Mouse (Mus musculus): Measurements from ENCODE around the gene Spg11.
"Not testable (repeated sequence)": the region's sequence is repeated elsewhere in the genome, so short reads cannot be mapped to it uniquely, and the experiment has no call there.

Gene Spg11

DNA sequence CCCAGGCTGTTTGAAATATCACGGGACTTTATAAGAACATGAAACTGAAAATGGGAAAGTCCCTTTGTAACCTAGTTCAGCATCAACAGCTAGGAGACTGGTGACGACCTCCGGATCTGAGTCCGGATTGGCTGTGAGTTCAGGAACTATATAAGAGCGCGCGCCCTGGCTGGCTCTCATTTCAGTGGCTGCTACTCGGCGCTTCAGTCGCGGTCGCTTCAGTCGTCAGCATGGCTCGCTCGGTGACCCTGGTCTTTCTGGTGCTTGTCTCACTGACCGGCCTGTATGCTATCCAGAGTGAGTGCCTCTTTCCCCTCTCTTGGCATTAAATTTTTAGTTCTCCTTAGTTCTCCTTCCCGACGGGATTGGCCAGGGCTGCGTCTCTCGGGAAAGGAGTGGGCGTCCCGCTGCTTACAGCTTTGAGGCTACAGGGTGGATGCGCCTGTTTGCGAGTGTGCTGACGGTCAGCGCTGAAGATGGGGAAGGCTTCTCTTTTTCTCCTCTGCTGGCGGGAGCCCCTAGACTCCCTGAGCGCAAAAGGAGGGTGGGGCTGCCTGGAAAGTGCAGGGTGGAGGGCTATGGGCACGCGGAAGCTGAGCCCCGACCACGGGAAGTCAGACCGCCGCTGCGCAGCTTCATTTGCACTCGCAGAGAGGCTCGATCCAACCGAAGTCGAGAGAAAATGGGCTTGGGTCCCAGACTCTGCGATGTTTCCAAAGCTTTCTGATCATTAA is 29.5 kb upstream of the Spg11 start, which contains the start of gene B2m:
B2m (plus strand) TSS at position 179 of the 734 bp plus-strand sequence.
- in situ Hi-C loops (cut with MboI; ENCODE audit: unreplicated experiment in 2 of 2), result no loop called here

DNA sequence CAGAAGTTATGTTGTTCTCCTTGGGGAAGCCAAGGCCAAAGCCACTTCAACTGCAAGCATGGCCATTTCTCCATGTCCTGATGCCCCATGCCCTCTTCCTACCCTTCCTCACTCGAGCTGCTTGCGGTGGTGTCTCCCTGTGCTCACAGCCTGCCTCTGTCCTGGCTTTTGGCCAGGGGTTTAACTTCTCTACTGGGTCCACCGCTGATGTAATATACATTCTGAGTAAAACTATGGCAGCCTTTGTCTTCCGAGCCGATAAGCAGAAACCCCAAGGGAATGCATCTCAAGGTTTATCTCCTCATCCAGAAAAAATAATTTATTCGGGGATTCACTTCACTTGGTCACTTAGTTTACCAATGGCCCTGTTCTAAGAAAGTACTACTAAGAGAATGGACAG is 28.5 kb upstream of the Spg11 start:
- in situ Hi-C loops (cut with MboI; ENCODE audit: unreplicated experiment in 2 of 2), result no loop called here

DNA sequence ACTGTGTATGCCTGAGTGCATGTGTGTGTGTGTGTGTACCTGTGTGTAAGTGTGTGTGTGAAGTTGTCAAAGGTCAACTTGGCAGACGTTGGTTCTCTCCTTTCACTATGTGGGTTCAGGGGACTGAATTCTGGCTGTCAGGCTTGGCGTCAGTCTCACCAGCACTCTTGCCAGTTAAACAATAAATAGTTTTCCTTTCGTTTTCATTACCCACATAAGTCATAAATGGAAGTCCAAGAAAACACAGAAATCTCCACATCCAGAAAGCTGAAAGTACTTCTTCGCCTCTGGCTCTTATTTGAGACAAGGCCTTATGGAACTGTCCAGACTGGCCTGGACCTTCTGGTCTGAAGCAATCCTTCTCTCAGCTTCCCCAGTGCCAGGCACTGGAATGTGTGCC is 27.6 kb upstream of the Spg11 start:
- in situ Hi-C loops (cut with MboI; ENCODE audit: unreplicated experiment in 2 of 2), result no loop called here

DNA sequence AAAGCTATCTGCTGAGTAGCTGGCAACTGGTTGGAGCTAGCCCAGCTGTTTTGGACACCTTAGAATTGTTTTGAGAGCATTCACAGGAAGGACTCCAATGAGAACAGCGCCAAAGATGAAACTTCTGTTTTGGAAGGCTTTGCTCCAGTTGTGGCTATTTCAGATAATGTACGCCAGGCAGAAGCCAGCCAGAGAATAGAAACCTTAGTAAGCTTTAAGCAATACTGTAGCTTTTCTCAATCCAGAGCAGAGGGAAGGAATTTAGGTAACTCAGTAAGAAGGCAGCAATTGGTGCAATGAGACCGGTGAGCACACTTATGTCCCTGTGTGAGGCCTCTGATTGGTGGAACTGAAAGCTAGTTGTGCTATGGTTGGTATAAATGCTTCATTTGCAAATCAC is 24.9 kb upstream of the Spg11 start:
- in situ Hi-C loops (cut with MboI; ENCODE audit: unreplicated experiment in 2 of 2), result no loop called here

DNA sequence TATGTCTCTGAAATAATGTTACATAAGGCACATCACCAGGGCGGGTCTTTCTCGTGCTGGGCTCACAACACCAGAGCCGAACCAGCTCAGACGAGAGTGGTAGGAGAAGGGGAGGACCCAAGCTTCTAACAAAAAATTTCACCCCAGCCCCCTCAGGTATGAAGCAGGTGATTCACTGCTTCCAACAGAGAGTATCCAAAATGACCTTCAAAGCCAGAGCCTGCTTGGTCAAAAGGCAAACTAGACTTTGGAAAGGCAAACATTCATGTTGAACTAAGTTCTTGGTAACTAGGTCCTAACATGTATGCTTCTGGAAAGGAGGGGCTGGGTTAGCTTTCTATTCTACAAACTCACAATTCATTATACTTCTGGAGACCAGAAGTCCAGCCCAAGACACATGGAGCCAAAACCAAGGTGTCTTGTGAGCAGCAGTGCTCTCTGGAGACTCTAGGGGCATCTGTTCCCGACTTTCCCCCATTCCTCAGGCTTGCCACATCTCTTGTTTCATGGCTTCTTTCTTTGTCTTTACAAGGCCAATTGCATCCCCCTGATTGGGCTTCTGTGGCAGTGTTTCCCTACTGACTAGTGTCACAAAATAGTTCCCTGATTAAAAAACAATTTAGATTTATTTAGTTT is 23.3 kb upstream of the Spg11 start:
- in situ Hi-C loops (cut with MboI; ENCODE audit: unreplicated experiment in 2 of 2), result no loop called here

DNA sequence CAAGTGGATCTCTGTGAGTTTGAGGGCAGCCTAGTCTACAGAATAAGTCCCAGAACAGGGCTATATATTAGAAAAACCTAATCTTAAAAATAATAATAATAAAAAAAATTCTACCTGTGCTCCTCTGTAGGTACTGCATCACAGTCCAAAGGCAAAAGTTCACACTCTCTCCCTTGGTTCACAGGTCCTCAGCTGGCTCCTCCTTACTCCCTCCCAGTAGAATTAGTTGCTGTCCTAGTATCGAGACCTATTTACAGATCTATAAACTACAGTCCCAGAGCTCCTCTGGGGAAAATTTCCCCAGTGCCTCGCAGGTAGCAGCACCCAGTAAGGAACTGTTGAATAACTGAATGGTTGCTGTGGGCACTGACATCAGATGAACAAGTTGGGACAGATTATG is 22.6 kb upstream of the Spg11 start:
- in situ Hi-C loops (cut with MboI; ENCODE audit: unreplicated experiment in 2 of 2), result no loop called here

DNA sequence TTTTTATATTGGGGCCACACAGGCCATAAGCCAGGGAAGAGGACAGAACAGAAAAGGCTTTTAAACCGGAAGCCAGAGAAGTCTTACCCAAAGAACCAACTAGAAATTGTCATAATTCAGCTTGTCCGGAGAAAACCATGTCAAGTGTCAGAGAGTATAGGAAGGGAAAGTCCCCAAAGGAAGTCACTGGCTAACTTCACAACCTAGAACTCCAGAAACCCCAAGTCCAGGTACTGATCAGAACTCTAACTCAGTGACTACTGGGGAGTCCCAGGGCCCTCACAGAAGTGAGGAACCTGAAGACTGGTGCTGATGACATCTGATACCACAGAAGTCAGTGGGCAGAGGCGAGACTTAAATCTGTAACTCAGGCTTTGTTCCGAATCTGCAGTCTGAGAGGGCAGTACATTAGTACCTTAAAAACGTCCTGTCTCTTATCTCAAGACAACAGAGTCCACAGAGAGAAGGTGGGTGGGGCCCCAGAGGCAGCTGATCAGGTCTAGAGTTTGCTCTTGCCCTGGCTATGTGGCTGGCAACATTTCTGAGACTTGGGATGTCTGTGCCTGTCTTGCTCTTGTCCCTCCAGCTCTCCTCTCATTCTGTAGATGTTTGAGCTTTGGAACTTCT is 19.8 kb upstream of the Spg11 start:
- in situ Hi-C loops (cut with MboI; ENCODE audit: unreplicated experiment in 2 of 2), result no loop called here

DNA sequence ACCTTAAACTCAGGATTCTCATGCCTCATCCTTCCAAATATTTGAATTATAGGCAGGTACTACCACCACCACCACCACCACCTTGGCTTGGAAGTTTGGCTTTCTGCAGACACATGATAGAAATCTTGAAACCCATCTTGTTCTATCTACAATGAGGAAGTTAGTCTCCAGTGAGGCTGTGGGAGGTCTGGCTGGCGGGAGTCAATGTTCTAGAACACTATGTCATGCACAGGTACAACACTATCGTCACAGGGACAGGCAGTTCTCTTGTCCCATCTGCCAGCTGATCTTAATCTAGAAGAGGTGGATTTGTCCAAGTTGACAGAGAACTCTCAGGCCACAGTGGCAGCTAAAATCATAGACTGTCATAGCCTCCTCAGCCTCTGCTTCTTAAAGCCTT is 14.4 kb upstream of the Spg11 start:
- in situ Hi-C loops (cut with MboI; ENCODE audit: unreplicated experiment in 2 of 2), result no loop called here

DNA sequence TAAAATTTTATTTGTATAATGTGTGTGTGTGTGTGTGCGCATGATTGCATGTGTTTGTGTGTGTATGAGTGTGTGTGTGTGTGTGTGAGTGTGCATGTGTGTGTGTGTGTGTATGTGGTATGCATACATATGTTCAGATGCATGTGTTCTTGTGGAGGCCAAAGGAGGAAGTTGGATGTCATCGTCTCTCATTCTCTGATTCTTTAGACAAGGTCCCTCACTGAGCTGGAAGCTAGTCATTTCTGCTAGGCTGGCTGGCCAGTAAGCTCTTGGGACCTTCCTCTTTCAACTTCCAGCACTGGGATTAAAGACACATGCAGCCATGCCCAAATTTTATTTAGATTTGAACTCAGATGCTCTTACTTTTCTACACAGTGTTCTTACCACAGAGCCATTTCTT is 13.9 kb upstream of the Spg11 start:
- in situ Hi-C loops (cut with MboI; ENCODE audit: unreplicated experiment in 2 of 2), result no loop called here

DNA sequence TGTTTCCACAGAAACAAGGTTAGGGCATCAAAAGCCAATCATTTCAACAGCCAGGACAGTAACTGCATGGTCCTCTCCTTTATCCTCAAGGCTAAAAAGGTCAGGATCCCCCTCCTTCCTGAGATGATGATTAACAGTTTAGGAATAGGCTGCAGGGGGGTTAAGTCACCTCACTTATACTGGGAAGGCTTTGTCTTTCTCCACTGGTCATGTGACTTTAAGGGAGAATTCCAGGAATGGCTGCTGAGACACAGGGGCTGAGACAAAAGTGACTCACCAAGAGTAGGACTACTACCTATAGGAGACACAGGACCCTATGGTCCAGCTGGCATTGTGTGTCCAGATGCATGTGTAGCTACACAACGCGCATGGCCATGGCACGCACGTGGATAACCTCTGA is 9.4 kb upstream of the Spg11 start:
- in situ Hi-C loops (cut with MboI; ENCODE audit: unreplicated experiment in 2 of 2), result no loop called here

DNA sequence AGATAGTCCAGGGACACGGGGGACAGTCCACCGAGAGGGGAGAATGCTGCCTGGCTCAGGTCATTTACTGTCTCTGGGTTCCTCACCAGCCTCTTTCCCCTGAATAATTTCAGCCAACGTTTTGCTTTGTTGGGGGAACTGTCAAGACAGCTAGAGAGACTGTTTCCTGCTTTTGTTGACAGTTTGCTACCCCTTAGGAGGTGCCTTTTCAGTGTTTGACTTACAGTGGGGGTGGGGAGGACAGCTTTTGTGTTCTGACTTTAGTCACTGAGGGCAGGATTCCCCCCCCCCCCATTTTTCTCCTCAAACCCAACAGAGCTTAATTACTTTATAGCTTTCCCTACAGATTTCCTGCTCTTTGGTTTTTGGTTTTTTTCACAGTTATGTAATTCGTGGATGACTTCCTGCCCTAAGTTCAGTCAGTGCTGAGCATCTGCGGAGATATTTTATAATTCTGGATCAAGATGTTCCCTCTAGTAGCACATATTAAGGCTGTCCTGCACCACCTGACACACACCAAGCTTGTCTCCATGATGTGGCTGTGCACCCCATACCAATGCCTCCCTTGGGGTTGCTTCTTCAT is 8.7 kb upstream of the Spg11 start:
- in situ Hi-C loops (cut with MboI; ENCODE audit: unreplicated experiment in 2 of 2), result no loop called here

DNA sequence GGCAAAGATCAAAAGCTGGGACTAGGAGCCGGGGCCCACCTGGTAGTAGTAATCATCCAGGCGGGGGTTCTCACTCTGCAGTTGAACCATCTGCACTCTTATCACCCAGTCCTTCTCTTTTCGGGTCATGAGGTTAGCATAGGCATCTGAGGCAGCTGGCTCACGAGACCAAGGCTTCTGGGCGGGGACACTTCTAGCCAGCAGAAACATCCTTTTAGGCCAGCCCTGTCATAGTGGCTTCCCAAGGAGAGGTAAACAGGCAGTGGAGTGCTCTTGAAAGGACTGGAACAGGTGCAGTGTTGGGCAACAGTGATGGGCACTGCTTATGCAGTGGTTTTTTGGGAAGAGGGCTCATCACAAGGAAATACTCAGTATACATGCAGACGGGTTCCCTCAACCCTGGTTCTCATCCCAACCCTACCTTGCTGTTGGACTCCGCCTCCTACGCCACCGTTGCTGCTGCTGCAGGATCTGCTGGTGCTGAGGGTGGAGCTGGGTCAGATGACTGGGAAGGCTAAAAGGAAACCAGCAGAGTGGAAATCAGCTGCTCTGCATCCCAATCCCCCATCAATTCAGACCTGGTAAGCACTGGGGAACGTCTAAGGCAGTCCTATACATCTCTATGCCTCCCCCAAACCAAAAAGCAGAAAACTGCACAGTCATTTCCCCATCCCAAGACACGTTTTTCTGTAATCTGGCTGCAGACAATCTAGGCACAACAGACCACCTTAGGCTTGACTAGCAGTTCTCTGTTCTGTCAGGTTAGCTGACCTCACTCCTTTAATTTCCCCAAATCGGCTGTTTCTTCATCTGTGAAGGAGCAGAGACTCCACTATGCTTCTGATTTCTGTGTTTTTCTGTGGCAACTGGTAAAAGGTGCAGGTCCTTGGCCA is 7.7 kb upstream of the Spg11 start:
- in situ Hi-C loops (cut with MboI; ENCODE audit: unreplicated experiment in 2 of 2), result no loop called here

DNA sequence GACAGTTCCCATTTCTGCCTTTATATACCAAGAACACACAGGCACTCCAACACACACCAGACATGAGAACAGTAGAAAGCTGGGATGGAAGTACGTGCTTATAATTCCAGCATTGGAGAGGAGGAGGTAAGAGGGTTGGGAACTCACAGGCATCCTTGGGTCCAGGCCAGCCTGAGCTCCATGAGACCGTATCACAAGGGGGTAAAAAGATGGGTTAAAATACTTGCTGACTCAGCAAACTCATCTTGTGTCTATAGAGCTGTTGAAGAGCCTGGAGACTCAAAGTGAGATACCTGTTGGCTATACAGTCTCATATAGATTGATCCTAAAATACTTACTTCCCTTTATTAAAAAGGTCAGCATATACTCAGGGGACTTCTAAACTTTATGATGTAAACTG is 1.3 kb downstream of the Spg11 start:
- in situ Hi-C loops (cut with MboI; ENCODE audit: unreplicated experiment in 2 of 2), result loop anchor here (5.0 kb wide), 1 partner anchor 35 kb away; no protein-coding TSS in a partner anchor

DNA sequence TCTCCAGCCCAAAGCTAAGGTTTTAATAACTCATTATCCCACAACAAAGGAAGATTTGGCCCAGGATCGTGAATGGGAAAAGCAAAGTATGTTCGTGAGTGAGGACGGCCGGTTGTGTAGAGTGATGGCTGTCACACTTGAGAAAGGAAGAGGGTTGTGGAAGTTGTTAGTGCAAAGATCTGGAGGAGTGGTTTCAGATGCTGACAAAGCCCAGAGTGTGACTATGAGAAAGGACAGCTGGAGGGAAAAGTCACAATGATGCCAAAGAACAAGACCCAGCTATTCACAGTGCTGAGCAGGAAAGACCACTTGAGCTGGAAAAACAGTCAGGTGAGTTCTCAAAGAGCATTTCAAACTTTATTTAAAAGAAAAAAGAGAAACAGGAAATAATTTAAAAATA is 8.5 kb downstream of the Spg11 start:
- in situ Hi-C loops (cut with MboI; ENCODE audit: unreplicated experiment in 2 of 2), result no loop called here

DNA sequence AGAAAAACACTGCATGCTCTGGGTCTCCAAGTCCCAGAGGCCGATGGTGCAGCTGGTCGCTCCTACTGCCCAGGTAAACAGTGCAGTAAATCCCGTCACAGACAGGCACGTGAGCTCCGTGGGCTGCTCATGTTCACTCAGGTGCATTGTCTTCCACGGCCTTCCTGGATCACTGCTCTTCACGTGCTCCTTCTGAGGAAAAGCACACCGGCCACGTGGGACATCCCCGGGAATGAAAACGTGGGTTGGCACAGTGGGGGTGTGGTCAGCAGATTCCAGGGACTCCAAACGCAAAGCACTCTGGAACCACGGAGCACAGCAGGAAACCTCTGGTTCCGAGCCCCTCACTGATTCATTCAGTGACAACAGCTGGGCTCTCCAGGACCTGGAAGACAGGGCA is 10.1 kb downstream of the Spg11 start:
- in situ Hi-C loops (cut with MboI; ENCODE audit: unreplicated experiment in 2 of 2), result no loop called here

DNA sequence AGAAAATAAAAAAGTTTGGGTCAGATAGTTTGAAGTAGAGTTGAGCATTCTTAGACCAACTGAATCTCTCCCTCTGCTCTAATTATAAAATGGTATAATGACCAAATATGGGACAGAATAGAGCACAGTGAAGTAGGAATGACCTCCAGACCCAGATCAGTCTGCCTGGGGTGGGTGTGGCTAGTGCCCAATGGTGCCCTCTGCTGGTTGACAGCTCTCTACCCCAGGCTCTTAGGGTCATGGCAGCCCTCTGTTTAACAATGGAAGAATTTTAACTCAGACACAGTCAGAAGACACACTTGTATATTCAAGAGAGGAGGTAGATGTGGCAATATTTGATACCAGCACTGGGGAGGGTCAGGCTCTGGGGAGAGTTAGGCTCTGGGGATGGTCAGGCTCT is 16.1 kb downstream of the Spg11 start:
- in situ Hi-C loops (cut with MboI; ENCODE audit: unreplicated experiment in 2 of 2), result no loop called here

DNA sequence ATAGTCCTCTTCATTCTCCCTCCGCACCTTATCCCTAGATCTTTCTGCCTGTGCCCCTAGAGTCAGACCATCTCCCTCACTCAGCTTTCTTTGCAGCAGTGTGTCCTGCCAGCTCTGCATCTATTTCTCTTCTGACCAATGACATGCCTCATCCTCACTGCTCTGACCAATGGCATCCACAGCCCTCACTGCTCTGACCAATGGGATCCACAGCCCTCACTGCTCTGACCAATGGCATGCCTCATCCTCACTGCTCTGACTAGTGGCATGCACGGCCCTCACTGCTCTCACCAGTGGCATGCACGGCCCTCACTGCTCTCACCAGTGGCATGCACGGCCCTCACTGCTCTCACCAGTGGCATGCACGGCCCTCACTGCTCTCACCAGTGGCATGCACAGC is 20.5 kb downstream of the Spg11 start:
- in situ Hi-C loops (cut with MboI; ENCODE audit: unreplicated experiment in 2 of 2), result not testable (repeated sequence)

DNA sequence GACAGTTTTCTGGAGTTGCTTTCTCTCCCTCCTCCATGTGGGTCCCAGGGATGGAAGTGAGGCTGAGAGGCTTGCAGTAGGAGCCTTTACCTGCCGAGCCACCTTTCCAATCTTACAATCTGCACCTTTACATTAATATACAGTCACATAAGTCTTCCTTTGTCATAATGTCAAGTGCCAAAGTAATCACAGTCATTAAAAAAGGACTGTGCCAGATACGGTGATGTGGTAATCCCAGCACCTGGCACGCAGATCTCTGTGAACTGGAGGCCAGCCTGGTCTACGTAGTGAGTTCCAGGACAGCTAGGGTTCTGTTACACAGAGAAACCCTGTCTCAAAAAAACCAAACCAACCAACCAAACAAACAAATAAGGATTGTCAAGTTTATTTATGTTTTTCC is 24.3 kb downstream of the Spg11 start:
- in situ Hi-C loops (cut with MboI; ENCODE audit: unreplicated experiment in 2 of 2), result no loop called here

DNA sequence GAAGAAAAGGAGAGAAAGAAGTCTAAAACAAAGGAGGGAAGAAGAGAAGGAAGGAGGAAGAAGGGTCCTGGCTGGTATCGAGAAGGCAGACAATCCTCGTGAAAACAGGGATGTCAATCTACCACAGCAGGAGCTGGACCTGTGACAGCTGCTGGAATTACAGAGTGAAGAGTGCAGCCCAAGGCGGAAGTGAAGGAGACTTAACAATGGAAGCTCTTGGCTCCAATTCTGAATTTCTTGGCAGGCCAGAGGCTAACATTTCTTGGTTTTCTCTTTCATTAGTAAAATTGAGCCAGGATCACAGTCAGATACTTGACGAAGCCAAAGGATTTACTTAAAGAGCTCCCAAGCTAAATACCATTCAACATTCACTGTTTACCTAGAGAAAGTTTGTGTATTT is 31.7 kb downstream of the Spg11 start:
- in situ Hi-C loops (cut with MboI; ENCODE audit: unreplicated experiment in 2 of 2), result no loop called here

DNA sequence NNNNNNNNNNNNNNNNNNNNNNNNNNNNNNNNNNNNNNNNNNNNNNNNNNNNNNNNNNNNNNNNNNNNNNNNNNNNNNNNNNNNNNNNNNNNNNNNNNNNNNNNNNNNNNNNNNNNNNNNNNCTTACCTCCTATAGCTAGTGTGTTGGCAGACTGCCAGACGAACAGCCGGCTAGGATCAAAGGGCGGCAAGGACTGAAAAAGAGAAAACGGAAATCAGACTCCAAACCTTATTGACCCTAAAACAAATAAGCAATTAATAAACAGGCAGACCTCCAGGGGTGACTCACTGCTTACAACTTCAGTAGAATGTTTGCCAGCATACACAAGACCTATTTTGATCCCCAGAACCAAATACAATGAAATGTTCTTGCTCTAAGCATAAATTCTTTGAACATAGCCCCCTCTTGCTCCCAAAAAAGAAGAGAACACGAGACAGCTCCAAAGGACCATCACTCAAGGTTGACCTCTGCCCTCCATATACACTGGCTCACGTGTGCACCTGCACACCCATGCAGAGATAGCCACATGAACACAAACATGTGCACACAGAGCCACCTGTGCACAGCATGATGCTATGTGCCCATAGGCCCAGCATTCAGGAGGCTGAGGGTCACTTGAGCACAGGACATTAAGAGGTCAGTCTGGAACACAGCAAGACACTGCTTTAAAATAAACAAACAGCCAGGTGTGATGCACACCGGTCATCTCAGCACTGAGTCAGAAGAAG is 36.3 kb downstream of the Spg11 start:
- in situ Hi-C loops (cut with MboI; ENCODE audit: unreplicated experiment in 2 of 2), result no loop called here
